In the genomic region with DNA sequence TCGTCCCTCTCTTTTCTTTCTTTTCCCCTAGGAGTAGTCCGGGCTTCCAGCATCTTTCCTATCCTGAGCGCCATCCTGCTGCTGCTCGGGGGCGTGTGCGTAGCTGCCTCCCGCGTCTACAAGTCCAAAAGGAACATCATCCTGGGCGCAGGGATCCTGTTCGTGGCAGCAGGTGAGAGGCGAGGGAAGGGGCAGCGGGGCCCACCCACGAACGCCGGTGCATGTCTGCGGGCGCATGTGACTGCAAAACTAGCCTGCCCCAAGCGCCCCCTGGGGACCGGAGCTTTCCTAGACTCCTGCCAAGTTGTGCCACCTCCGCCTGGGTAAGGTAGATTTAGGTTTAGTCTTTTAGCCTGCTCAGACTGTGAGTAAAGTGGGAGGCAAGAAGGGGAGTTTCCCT, we compare ENCODE assay signal across 9 mouse cellular contexts. TPM values are rescaled to one million over a fixed set of nuclear protein-coding genes. Genes with fewer than 3 reads are reported as not detected.
DNase-seq lines count a peak whose midpoint lies in the region; ATAC-seq and TF ChIP-seq lines count a peak whose summit lies in the region.
"Had no signal": no experiment of that assay in that cellular context is flagged by ENCODE, and none has a peak within 500 bp of the region (broad histone marks: within the 10 kb centered on the region; RNA-seq: fewer than 3 reads in every experiment).

No protein-coding gene starts in this region.

- H3K4me1 ChIP-seq in thymus, adult 2 months (replicated peaks; ENCODE audit: control insufficient read depth, insufficient read depth, low read length) = no peaks in the 10 kb centered on the region; the same call in 1 of the 2 replicates
- peaks cover 29% of the 10 kb centered on the region for H3K4me1 ChIP-seq in forebrain, embryonic 10.5 days
- peaks cover 20% of the 10 kb centered on the region for H3K4me1 ChIP-seq in limb, embryonic 10.5 days
- H3K4me1 ChIP-seq in neural tube, embryonic 14.5 days (ENCODE audit: control insufficient read depth, insufficient read depth, low read length) = peaks cover 8% of the 10 kb centered on the region

- H3K9ac ChIP-seq in neural tube, embryonic 14.5 days (replicated peaks; ENCODE audit: low read depth, low read length) = peak overlapping the region; percentile 39; the same call in 1 of the 2 replicates

- no peak for TF ChIP-seq CTCF in thymus, adult 2 months (IDR thresholded peaks at IDR 0.05; ENCODE audit: borderline replicate concordance, control insufficient read depth, extremely low read depth, insufficient read depth, low read length, poor library complexity)

- TF ChIP-seq POLR2A in thymus, adult 2 months (IDR thresholded peaks at IDR 0.05; ENCODE audit: control insufficient read depth, extremely low read depth, insufficient read depth, low read length, poor library complexity) = no peak

- H3K9me3 ChIP-seq in forebrain, embryonic 10.5 days = no peaks in the 10 kb centered on the region; the same call in 1 of the 2 replicates
- no peaks in the 10 kb centered on the region for H3K9me3 ChIP-seq in limb, embryonic 10.5 days (replicated peaks)
- no peaks in the 10 kb centered on the region for H3K9me3 ChIP-seq in neural tube, embryonic 14.5 days (ENCODE audit: control insufficient read depth, low read length)

- peak; percentile 24 for DNase-seq in cerebellum, adult 11 months
- DNase-seq in thymus, adult 2 months = peak; percentile 60
- no peak for DNase-seq in thymus, adult 18-20 months
- DNase-seq in forebrain, embryonic 10.5 days (ENCODE audit: extremely low spot score, low spot score) = peak; percentile 56
- DNase-seq in limb, embryonic 10.5 days (ENCODE audit: low spot score) = peak; percentile 56
- no peak for DNase-seq in gastrocnemius, adult 18-20 months (ENCODE audit: low spot score)

- H3K36me3 ChIP-seq in thymus, adult 2 months (ENCODE audit: control insufficient read depth, insufficient read depth, low read length) = no peaks in the 10 kb centered on the region
- no peaks in the 10 kb centered on the region for H3K36me3 ChIP-seq in forebrain, embryonic 10.5 days (replicated peaks)
- no peaks in the 10 kb centered on the region for H3K36me3 ChIP-seq in limb, embryonic 10.5 days
- no peaks in the 10 kb centered on the region for H3K36me3 ChIP-seq in neural tube, embryonic 14.5 days (ENCODE audit: control insufficient read depth, insufficient read depth, low read length)
- H3K36me3 ChIP-seq: G1E had no signal

- WGBS in thymus, adult 2 months = 6% methylated on average over 20 of the region's 20 CpGs
- under 1% methylated on average over 20 of the region's 20 CpGs for WGBS in forebrain, embryonic 10.5 days
- 2% methylated on average over 20 of the region's 20 CpGs for WGBS in limb, embryonic 10.5 days
- WGBS in neural tube, embryonic 14.5 days = under 1% methylated on average over 20 of the region's 20 CpGs

- H3K27me3 ChIP-seq in thymus, adult 2 months (ENCODE audit: control insufficient read depth, insufficient read depth, low read length) = peaks cover 12% of the 10 kb centered on the region
- H3K27me3 ChIP-seq in forebrain, embryonic 10.5 days (ENCODE audit: poor library complexity, severe bottlenecking) = peaks cover 71% of the 10 kb centered on the region
- peaks cover 73% of the 10 kb centered on the region for H3K27me3 ChIP-seq in limb, embryonic 10.5 days (ENCODE audit: low read depth, poor library complexity, severe bottlenecking)
- H3K27me3 ChIP-seq in neural tube, embryonic 14.5 days (ENCODE audit: control insufficient read depth, insufficient read depth, low read length) = peaks cover 30% of the 10 kb centered on the region

- no peak for ATAC-seq in cerebellum, adult (ENCODE audit: insufficient number of reproducible peaks, low FRiP score, low TSS enrichment)
- no peak for ATAC-seq in neural tube, embryonic 14.5 days (ENCODE audit: low read depth)

- H3K4me3 ChIP-seq in thymus, adult 2 months (ENCODE audit: control insufficient read depth, insufficient read depth, low read length) = no peak overlapping the region
- peak overlapping the region; percentile 59 for H3K4me3 ChIP-seq in forebrain, embryonic 10.5 days
- H3K4me3 ChIP-seq in limb, embryonic 10.5 days = peak overlapping the region; percentile 55
- H3K4me3 ChIP-seq in neural tube, embryonic 14.5 days (ENCODE audit: low read depth, low read length) = peak overlapping the region; percentile 31

- no peak overlapping the region for H3K27ac ChIP-seq in thymus, adult 2 months (ENCODE audit: control insufficient read depth, insufficient read depth, low read length)
- peak overlapping the region; percentile 76 for H3K27ac ChIP-seq in forebrain, embryonic 10.5 days
- H3K27ac ChIP-seq in limb, embryonic 10.5 days = no peak overlapping the region
- no peak overlapping the region for H3K27ac ChIP-seq in neural tube, embryonic 14.5 days (ENCODE audit: low read depth, low read length)

- peak overlapping the region; percentile 80 for H3K4me2 ChIP-seq in neural tube, embryonic 14.5 days (ENCODE audit: low read depth, low read length)

RNA-seq across cellular contexts. Expression of a gene that starts 12.0 kb away (rescaled TPM):
- polyA plus RNA-seq in thymus, adult 2 months (2012; rRNA removed) = 0.11 and 0.40 TPM in 2 replicates
- polyA plus RNA-seq in forebrain, embryonic 10.5 days (2016; fragmentation: Nextera tagmentation; extraction: Ambion mirVana) = 0.22 and 0.27 TPM in 2 replicates
- polyA plus RNA-seq in limb, embryonic 10.5 days (2016; fragmentation: Nextera tagmentation; extraction: Ambion mirVana) = 0.26 TPM in 1 of 2 replicates, not detected in the other
- 0.29 TPM in 1 of 2 replicates, not detected in the other for polyA plus RNA-seq in neural tube, embryonic 14.5 days (2014; fragmentation: Nextera tagmentation; extraction: Ambion mirVana)
- total RNA-seq in gastrocnemius, adult 18-20 months (2021) = 100 to 1,000 TPM; 125 to 129 TPM
- polyA plus RNA-seq: G1E had no signal

RNA-seq across cellular contexts. Expression of a gene that starts 21.6 kb away (rescaled TPM):
- polyA plus RNA-seq in thymus, adult 2 months (2012; rRNA removed) = 0.82 and 0.88 TPM in 2 replicates
- 6.7 and 7.1 TPM in 2 replicates for polyA plus RNA-seq in forebrain, embryonic 10.5 days (2016; fragmentation: Nextera tagmentation; extraction: Ambion mirVana)
- 3.3 and 8.3 TPM in 2 replicates for polyA plus RNA-seq in limb, embryonic 10.5 days (2016; fragmentation: Nextera tagmentation; extraction: Ambion mirVana)
- 12.9 and 13.5 TPM in 2 replicates for polyA plus RNA-seq in neural tube, embryonic 14.5 days (2014; fragmentation: Nextera tagmentation; extraction: Ambion mirVana)
- not detected for total RNA-seq in gastrocnemius, adult 18-20 months (2021)
- total RNA-seq: G1E had no signal
- polyA plus RNA-seq: G1E had no signal

Comparison
In these comparisons a context has a peak if more than half of its experiments do, and no peak if none do; other contexts are left out.
1. DNase-seq: peak in cerebellum, adult 11 months (single experiment), thymus, adult 2 months (single experiment), forebrain, embryonic 10.5 days (single experiment) and limb, embryonic 10.5 days (single experiment); none in thymus, adult 18-20 months (0 of 2) and gastrocnemius, adult 18-20 months (single experiment).